Mouse (Mus musculus) intestine, embryonic 16.5 days (tissue): ENCODE data around the gene Lix1. TPM values are rescaled to one million over a fixed set of nuclear protein-coding genes. Genes with fewer than 3 reads are reported as not detected.

ENCODE experiments used
- ATAC-seq: fragments of 200-750 bp; cut with Nextera tagmentation; 2 replicates; pipeline ENCODE4 v1.8.0; 2017; ENCODE audit warnings: moderate TSS enrichment, moderate library complexity
- H3K27ac ChIP-seq: fragments of 300-500 bp; sonication (generic); 2 replicates; pipeline ENCODE4 v1.5.1; 2014; ENCODE audit warnings: mild to moderate bottlenecking, low read length
- H3K27me3 ChIP-seq: fragments of 300-500 bp; sonication (generic); replicated peaks from 2 replicates; pipeline ENCODE4 v1.6.1; 2014; ENCODE audit warnings: low read length, control low read depth, mixed read lengths; ENCODE audit not compliant: control insufficient read depth, insufficient read depth
- H3K36me3 ChIP-seq: fragments of 300-500 bp; sonication (generic); 2 replicates; pipeline ENCODE4 v1.6.1; 2014; ENCODE audit warnings: low read length, control low read depth; ENCODE audit not compliant: control insufficient read depth, insufficient read depth
- H3K4me1 ChIP-seq: fragments of 300-500 bp; sonication (generic); 2 replicates; pipeline ENCODE4 v1.6.1; 2014; ENCODE audit warnings: low read length, control low read depth, mixed read lengths; ENCODE audit not compliant: control insufficient read depth, insufficient read depth
- H3K4me2 ChIP-seq: fragments of 300-500 bp; sonication (generic); 2 replicates; pipeline ENCODE4 v1.6.1; 2014; ENCODE audit warnings: low read depth, low read length, control low read depth
- H3K4me3 ChIP-seq: fragments of 300-500 bp; sonication (generic); 2 replicates; pipeline ENCODE4 v1.5.1; 2014; ENCODE audit warnings: mild to moderate bottlenecking, low read length
- H3K9ac ChIP-seq: fragments of 300-500 bp; sonication (generic); 2 replicates; pipeline ENCODE4 v1.6.1; 2014; ENCODE audit warnings: low read depth, low read length
- H3K9me3 ChIP-seq: fragments of 300-500 bp; sonication (generic); 2 replicates; pipeline ENCODE4 v1.6.1; 2016; ENCODE audit warnings: low read length, control low read depth; ENCODE audit not compliant: control insufficient read depth
- WGBS: fragments of 180-500 bp; shearing (Covaris S2); extraction: QIAGEN DNeasy Blood & Tissue Kit; methylation state at CpG from one replicate; pipeline ENCODE4 v1.1.7; 2014; 5-methylcytosine and 5-hydroxymethylcytosine counted together
- polyA plus RNA-seq: library from polyadenylated mRNA; unstranded; fragments of >200 nt; fragmentation: Nextera tagmentation; extraction: Ambion mirVana; gene quantifications from 2 replicates; pipeline ENCODE4 v1.2.1, GENCODE M21; 2015

The Lix1 gene
- polyA plus RNA-seq, 1 experiment from 2014 or later, result 4.0 TPM

DNA sequence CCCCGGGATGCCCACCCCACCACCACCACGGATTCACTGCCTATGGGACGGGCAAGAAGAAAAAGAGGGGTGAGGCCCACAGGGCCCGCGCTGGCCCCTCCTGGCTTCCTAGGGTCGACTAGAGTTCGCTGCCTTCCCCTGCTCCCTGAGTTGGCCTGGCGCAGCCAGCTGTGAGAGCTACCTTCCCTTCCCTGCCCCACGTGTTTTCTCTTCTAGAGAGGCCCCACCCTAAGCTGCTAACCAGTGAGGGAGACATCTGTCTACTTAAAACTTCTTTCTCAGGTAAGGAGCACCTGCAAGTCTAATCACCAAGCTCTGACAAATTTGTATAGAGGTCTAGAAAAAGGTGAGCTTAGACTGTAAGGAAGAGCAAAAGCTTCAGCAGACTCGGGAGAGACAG is 104.2 kb downstream of the Lix1 start:
- H3K9ac ChIP-seq, result no peak overlapping the region
- H3K4me2 ChIP-seq, result no peak overlapping the region
- no peaks in the 10 kb centered on the region for H3K27me3 ChIP-seq
- 87% methylated on average over 10 of the region's 10 CpGs for WGBS
- H3K9me3 ChIP-seq, result no peaks in the 10 kb centered on the region
- no peak overlapping the region for H3K4me3 ChIP-seq
- ATAC-seq, result no peak
- no peaks in the 10 kb centered on the region for H3K4me1 ChIP-seq
- no peaks in the 10 kb centered on the region for H3K36me3 ChIP-seq
- no peak overlapping the region for H3K27ac ChIP-seq

Other genes with a start within 250 kb of the Lix1 start
- gene Riok2, start 28.4 kb upstream of the Lix1 start, polyA plus RNA-seq, result 23.9 and 25.8 TPM in 2 replicates
- gene Lnpep, start 222.4 kb downstream of the Lix1 start, polyA plus RNA-seq, result 5.9 and 6.2 TPM in 2 replicates